Mouse (Mus musculus) gastrocnemius, adult 2 months (tissue): ENCODE measurements around the gene Lmbr1l. TPM values are rescaled to one million over a fixed set of nuclear protein-coding genes. Genes with fewer than 3 reads are reported as not detected.

ENCODE experiments used
- DNase-seq: peaks from one replicate; pipeline ENCODE4 v3.0.0; 2022
- H3K27ac ChIP-seq: fragments of 200-600 bp; 2 replicates; pipeline ENCODE4 v1.8.1; 2022; ENCODE audit warnings: mild to moderate bottlenecking
- H3K4me3 ChIP-seq: fragments of 200-600 bp; 2 replicates; pipeline ENCODE4 v1.8.1; 2022; ENCODE audit warnings: mild to moderate bottlenecking, moderate library complexity
- CTCF ChIP-seq: fragments of 200-600 bp; IDR thresholded peaks from 2 replicates; pipeline ENCODE4 v1.8.1; 2022; ENCODE audit warnings: antibody characterized with exemption, mild to moderate bottlenecking, moderate library complexity
- intact Hi-C: fragments of 180-260 bp; cut with DNase I; formaldehyde crosslinking; loops from one replicate; pipeline ENCODE4 v1.15.1; 2025
- total RNA-seq, 2 experiments: library from RNA; stranded (reverse); gene quantifications; 2 replicates each; pipeline ENCODE4 v1.2.3; 2021

Gene Lmbr1l
- total RNA-seq, 2 experiments from 2014 or later: 5.2 to 6.9 TPM

DNA sequence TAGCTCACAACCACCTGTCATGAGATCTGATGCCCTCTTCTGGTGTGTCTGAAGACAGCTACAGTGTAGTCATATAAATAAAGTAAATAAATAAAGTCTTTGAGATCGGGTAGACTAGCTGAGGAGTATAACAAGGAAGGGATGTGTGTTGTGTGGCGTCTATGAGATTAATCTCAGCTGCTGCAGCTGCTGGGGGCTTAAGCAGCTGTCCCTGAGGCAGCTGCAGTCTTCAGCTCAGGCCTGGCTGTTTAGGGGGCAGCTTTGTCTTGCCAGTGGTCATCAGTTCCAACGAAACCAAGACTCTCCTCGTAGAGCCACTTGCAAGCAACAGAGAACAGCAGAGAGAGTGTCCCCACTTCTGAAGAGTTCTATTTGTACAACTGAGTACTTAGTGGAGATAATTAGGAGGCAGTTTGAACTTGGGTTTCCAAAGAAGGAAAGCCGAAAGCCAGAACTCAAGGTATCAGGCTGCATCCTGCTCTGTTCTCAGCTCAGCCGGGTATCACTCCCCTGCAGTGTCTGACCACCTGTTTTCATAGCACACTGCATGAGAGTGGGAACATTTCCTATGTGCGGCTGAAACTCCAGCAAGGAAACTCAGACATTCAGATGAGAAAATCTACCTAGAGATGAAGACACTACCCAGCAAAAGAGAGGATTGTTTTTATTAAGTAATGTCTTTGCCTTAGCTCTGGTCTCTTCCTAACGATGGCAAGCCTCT is 31.2 kb downstream of the Lmbr1l start:
- Histone ChIP-seq H3K4me3 (no peak overlapping the region), H3K27ac (no peak overlapping the region)
- no peak for TF ChIP-seq CTCF
- intact Hi-C loops: no loop called here
- peak; percentile 10 for DNase-seq

- intact Hi-C loops: loop anchor here (5.0 kb wide), 1 partner anchor 33 kb away; the partner anchor contains the start of gene Lmbr1l
- no peak for DNase-seq
- Histone ChIP-seq H3K4me3 (no peak overlapping the region), H3K27ac (no peak overlapping the region)
- no peak for TF ChIP-seq CTCF
Measured at GRCm38 (mm10) chr15:98884106-98884505, 33.9 kb downstream of the Lmbr1l start.

GRCm38 (mm10) chr15:98883661-98884060 is 34.4 kb downstream of the Lmbr1l start:
- Histone ChIP-seq H3K27ac (no peak overlapping the region), H3K4me3 (no peak overlapping the region)
- DNase-seq: no peak
- TF ChIP-seq CTCF: no peak
- intact Hi-C loops: loop anchor here (5.0 kb wide), 1 partner anchor 34 kb away; the partner anchor contains the start of gene Lmbr1l

- Histone ChIP-seq H3K27ac (peak overlapping the region; percentile 93), H3K4me3 (peak overlapping the region; percentile 93)
- no peak for DNase-seq
- intact Hi-C loops: loop anchor here (5.0 kb wide), 1 partner anchor 36 kb away; the partner anchor contains the start of gene Lmbr1l
- TF ChIP-seq CTCF: no peak
Measured at GRCm38 (mm10) chr15:98881656-98882008, 36.4 kb downstream of the Lmbr1l start.

DNA sequence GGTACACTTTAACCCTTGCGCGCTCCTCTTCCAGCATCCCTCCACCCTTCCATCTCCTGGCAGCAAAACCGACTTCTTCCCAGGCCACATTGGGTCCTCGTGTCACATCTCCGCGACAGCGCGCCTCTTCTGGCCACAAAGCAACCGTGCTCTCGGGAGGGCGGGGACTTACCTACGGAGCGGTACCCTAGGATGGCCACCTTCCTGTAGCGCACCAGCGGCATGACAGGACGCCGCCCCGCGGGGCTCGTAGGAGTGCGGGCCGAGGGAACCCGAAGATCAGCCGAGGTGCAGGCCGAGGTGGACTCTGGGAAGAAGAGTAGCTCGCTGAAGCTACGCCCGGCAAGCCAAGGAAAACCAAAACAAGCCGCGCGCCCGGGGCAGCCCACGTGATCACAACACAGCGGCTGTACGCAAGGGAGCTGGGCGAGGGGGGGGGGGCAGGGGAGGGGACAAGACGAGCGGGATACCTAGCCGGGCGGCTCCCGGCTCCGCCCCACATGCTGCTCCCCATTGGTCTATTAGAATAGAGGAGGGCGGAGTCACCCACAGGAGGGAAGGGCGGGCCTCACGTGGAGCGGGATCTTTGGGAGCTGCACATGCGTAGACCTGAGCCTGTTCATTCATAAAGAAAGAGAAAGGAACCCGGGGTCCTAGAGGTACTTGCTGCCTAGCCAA is 36.9 kb downstream of the Lmbr1l start:
- peak; percentile 95 for DNase-seq
- peak; percentile 40; the same call in 1 of the 2 replicates for TF ChIP-seq CTCF
- peak overlapping the region; percentile 93 for H3K4me3 ChIP-seq
- peak overlapping the region; percentile 93 for H3K27ac ChIP-seq
- intact Hi-C loops: loop anchor here (5.0 kb wide), 1 partner anchor 36 kb away; the partner anchor contains the start of gene Lmbr1l

GRCm38 (mm10) chr15:98877331-98877730 is 40.7 kb downstream of the Lmbr1l start:
- intact Hi-C loops: loop anchor here (5.0 kb wide), 1 partner anchor 50 kb away; no protein-coding TSS in a partner anchor
- no peak overlapping the region for H3K4me3 ChIP-seq
- no peak overlapping the region for H3K27ac ChIP-seq
- peak; percentile 93 for TF ChIP-seq CTCF
- no peak for DNase-seq

DNA sequence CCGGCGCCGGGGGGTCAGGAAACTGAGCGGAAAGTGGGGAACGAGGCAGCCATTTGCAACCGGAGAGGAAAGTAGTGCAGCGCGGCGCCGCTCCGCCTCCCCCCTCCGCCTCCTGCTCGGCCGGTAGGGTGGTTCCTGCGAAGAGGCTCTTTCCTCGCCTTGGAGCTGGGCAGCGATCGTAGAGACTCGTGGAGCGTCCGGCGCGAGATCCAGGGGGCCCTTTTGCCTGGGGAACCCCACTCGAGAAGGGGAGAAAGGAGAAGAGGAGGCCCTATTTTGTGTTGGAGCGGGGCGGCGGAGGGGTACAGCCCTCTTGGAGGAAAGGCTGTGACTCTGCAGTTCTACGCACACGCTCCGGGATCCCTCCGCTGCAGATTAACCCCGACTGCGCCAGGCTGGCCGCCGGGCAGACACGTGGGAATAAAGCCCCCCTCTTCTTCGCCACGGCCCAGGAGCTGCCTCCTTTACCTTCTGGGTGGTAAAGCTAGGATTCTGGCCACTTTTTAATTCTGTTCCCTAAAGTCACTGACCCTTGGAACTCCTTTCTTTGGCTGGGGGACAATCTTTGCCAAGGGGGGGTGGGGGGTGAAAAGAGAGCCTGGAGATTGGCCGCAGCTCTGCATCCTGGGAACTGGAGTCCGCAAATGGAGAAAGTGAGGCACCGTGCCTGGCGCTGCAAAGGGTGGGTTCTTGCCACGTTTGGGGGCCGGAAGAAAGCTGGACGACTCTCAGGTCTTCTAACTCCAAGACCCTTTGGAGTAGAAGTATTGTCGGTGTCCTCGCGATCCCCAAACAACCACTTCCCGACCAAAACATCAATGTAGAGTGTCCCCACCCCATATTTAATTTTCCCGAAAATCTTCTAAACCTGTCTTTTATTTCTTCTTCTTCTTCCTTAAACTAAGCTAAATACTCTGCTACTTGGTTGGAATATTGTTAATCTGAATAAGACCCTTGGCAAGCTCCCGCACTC is 45.8 kb downstream of the Lmbr1l start:
- intact Hi-C loops: no loop called here
- Histone ChIP-seq H3K27ac (peak overlapping the region; percentile 100), H3K4me3 (peak overlapping the region; percentile 92)
- TF ChIP-seq CTCF: peak; percentile 36
- DNase-seq: peak; percentile 95

- TF ChIP-seq CTCF: no peak
- intact Hi-C loops: no loop called here
- H3K4me3 ChIP-seq: peak within 1 kb of the TSS; percentile 92
- H3K27ac ChIP-seq: peak within 1 kb of the TSS; percentile 100
- DNase-seq: peak; percentile 62
Measured at GRCm38 (mm10) chr15:98871070-98871915, 46.7 kb downstream of the Lmbr1l start, which contains the start of gene Kmt2d. TSS of gene Kmt2d (minus strand) at chr15:98871204.

DNA sequence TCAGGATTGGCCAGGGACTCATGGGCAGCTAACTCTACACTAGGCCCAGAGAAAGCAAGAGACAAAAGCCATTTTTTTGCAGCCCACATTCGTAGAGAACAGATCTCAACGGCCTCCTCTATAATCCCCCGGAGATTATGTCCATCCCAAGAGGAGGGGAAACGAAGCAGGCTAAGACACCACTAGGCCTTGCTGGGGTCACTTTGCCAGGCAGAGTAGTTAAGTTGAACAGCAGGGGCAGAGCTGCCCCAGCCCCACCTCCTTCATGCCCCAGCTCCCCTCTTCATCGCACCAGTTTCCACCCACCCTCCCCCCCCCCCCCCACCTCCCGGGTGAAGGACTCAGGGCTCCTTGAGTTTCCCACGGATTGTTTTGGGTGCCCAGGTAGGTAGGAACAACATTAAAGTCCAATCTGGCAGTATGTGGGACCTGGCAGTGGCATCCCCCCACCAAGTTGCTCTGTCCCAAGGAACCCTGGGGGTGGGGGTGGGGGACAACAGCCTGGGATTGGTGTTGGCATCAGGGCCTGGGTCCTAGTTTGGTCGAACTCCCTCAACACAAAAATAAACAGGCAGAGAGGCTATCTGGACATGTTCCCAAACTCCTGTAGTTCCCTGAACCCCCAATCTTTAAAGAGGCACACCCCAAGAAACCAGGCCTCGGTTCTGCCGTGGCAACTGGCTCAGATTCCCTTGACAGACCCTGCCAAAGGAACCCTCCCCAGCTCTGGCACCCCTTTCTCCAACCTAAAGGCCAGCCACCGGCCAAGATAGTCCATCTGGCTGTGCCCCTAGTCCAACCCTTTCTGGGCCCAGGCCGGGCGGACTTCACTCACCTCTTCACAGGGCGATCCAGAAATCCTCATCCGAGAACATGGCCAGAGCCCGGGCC is 47.6 kb downstream of the Lmbr1l start:
- Histone ChIP-seq H3K4me3 (peak overlapping the region; percentile 92), H3K27ac (peak overlapping the region; percentile 100)
- DNase-seq: peak; percentile 78
- no peak for TF ChIP-seq CTCF
- intact Hi-C loops: no loop called here
